Mouse (Mus musculus) ZHBTc4 (cell line): ENCODE measurements around the gene Prrxl1.
A peak's percentile ranks its signal among the peaks of the same experiment; 100 is the strongest.

Source experiments
- DNase-seq: peaks from one replicate; pipeline ENCODE4 v3.0.0-alpha.2; 2011; ENCODE audit warnings: low read depth, low spot score

Gene Prrxl1

GRCm38 (mm10) chr14:32599290-32600041, at the start of gene Prrxl1:
Gene Prrxl1 (plus strand): TSS chr14:32599407.
- peak; percentile 43 for DNase-seq

- no peak for DNase-seq
These were observed 47.4 kb upstream of the Prrxl1 start for GRCm38 (mm10) chr14:32551854-32552253.

- DNase-seq, result no peak
These were observed 45.9 kb upstream of the Prrxl1 start for GRCm38 (mm10) chr14:32553198-32553903.

GRCm38 (mm10) chr14:32554860-32555526, 44.2 kb upstream of the Prrxl1 start:
- DNase-seq, result no peak

- DNase-seq, result no peak
These were observed 37.8 kb upstream of the Prrxl1 start for GRCm38 (mm10) chr14:32561428-32561827.

GRCm38 (mm10) chr14:32563661-32564060, 35.5 kb upstream of the Prrxl1 start:
- DNase-seq, result no peak

- no peak for DNase-seq
These were observed 26.7 kb upstream of the Prrxl1 start for GRCm38 (mm10) chr14:32572519-32572918.

- no peak for DNase-seq
These were observed 20.8 kb upstream of the Prrxl1 start for GRCm38 (mm10) chr14:32578420-32578819.

- no peak for DNase-seq
These were observed 15.5 kb upstream of the Prrxl1 start for GRCm38 (mm10) chr14:32583696-32584095.

- DNase-seq, result peak; percentile 89
These were observed 12.0 kb upstream of the Prrxl1 start for GRCm38 (mm10) chr14:32587013-32587784.

GRCm38 (mm10) chr14:32590377-32590776, 8.8 kb upstream of the Prrxl1 start:
- DNase-seq, result no peak

GRCm38 (mm10) chr14:32597232-32598231, 1.7 kb upstream of the Prrxl1 start:
- peak; percentile 82 for DNase-seq

- no peak for DNase-seq
These were observed 579 bp upstream of the Prrxl1 start for GRCm38 (mm10) chr14:32598437-32599219.

GRCm38 (mm10) chr14:32600110-32600509, 903 bp downstream of the Prrxl1 start:
- DNase-seq, result no peak

- DNase-seq, result no peak
These were observed 6.3 kb downstream of the Prrxl1 start for GRCm38 (mm10) chr14:32605508-32605907.

- DNase-seq, result no peak
These were observed 7.1 kb downstream of the Prrxl1 start for GRCm38 (mm10) chr14:32606316-32606715.

GRCm38 (mm10) chr14:32609392-32609791, 10.2 kb downstream of the Prrxl1 start:
- DNase-seq, result peak; percentile 36

- DNase-seq, result no peak
These were observed 18.0 kb downstream of the Prrxl1 start for GRCm38 (mm10) chr14:32617253-32617652.

GRCm38 (mm10) chr14:32624245-32624644, 25.0 kb downstream of the Prrxl1 start:
- no peak for DNase-seq

- no peak for DNase-seq
These were observed 25.6 kb downstream of the Prrxl1 start for GRCm38 (mm10) chr14:32624811-32625210.
